Mouse (Mus musculus) limb, embryonic 12.5 days (tissue): Measurements from ENCODE around the gene Taok1. TPM values are rescaled to one million over a fixed set of nuclear protein-coding genes. Genes with fewer than 3 reads are reported as not detected.
A peak's percentile ranks its signal among the peaks of the same experiment; 100 is the strongest.

Source experiments
- ATAC-seq: fragments of 200-750 bp; cut with Nextera tagmentation; 2 replicates; pipeline ENCODE4 v1.8.0; 2017; ENCODE audit warnings: low read depth, moderate TSS enrichment; ENCODE audit not compliant: insufficient number of reproducible peaks, insufficient read depth, low FRiP score, low TSS enrichment
- H3K27ac ChIP-seq: fragments of 300-500 bp; sonication (generic); 2 replicates; pipeline ENCODE4 v1.5.1; 2016; ENCODE audit warnings: mild to moderate bottlenecking, moderate library complexity
- H3K27me3 ChIP-seq: fragments of 300-500 bp; sonication (generic); 2 replicates; pipeline ENCODE4 v1.6.1; 2016; ENCODE audit warnings: mild to moderate bottlenecking, moderate library complexity
- H3K36me3 ChIP-seq: fragments of 300-500 bp; sonication (generic); 2 replicates; pipeline ENCODE4 v1.6.1; 2016; ENCODE audit warnings: mild to moderate bottlenecking, moderate library complexity
- H3K4me1 ChIP-seq: fragments of 300-500 bp; sonication (generic); replicated peaks from 2 replicates; pipeline ENCODE4 v1.6.1; 2016
- H3K4me2 ChIP-seq: fragments of 300-500 bp; sonication (generic); 2 replicates; pipeline ENCODE4 v1.6.1; 2016; ENCODE audit warnings: mild to moderate bottlenecking, moderate library complexity
- H3K4me3 ChIP-seq: fragments of 300-500 bp; sonication (generic); replicated peaks from 2 replicates; pipeline ENCODE4 v1.5.1; 2016; ENCODE audit warnings: mild to moderate bottlenecking
- H3K9ac ChIP-seq: fragments of 300-500 bp; sonication (generic); replicated peaks from 2 replicates; pipeline ENCODE4 v1.6.1; 2016; ENCODE audit warnings: mild to moderate bottlenecking, moderate library complexity
- H3K9me3 ChIP-seq: fragments of 300-500 bp; sonication (generic); 2 replicates; pipeline ENCODE4 v1.6.1; 2016; ENCODE audit warnings: mild to moderate bottlenecking, moderate library complexity
- WGBS: fragments of 180-500 bp; shearing (Covaris S2); methylation state at CpG from one replicate; pipeline ENCODE4 v1.1.7; 2016; 5-methylcytosine and 5-hydroxymethylcytosine counted together
- polyA plus RNA-seq: library from polyadenylated mRNA; unstranded; fragments of >200 nt; fragmentation: Nextera tagmentation; extraction: Ambion mirVana; gene quantifications from 2 replicates; pipeline ENCODE4 v1.2.1, GENCODE M21; 2016

Taok1 gene
- polyA plus RNA-seq, 1 experiment from 2014 or later = 13.9 TPM

GRCm38 (mm10) chr11:77515637-77516552, 91.7 kb downstream of the Taok1 start, which contains the start of gene Trp53i13:
Gene Trp53i13, minus strand, starts transcription at chr11:77515980.
- Histone ChIP-seq H3K9me3 (no peaks in the 10 kb centered on the region), H3K27me3 (peaks cover 53% of the 10 kb centered on the region), H3K9ac (peak within 1 kb of the TSS; percentile 54; the same call in 1 of the 2 replicates), H3K4me1 (peaks cover 34% of the 10 kb centered on the region), H3K36me3 (no peaks in the 10 kb centered on the region), H3K4me2 (peak within 1 kb of the TSS; percentile 95), H3K4me3 (peak within 1 kb of the TSS; percentile 56), H3K27ac (no peak within 1 kb of the TSS)
- WGBS = 7% methylated on average over 39 of the region's 39 CpGs
- no peak for ATAC-seq

- Histone ChIP-seq H3K27me3 (peaks cover 51% of the 10 kb centered on the region), H3K4me1 (peaks cover 34% of the 10 kb centered on the region), H3K9me3 (no peaks in the 10 kb centered on the region), H3K36me3 (peaks cover 7% of the 10 kb centered on the region; the same call in 1 of the 2 replicates), H3K4me2 (peak within 1 kb of the TSS; percentile 95), H3K4me3 (peak within 1 kb of the TSS; percentile 66), H3K9ac (peak within 1 kb of the TSS; percentile 54; the same call in 1 of the 2 replicates), H3K27ac (no peak within 1 kb of the TSS)
- WGBS = under 1% methylated on average over 71 of the region's 72 CpGs
- peak; percentile 12; the same call in 1 of the 2 replicates for ATAC-seq
These were observed 92.6 kb downstream of the Taok1 start, which contains the start of gene Abhd15 for GRCm38 (mm10) chr11:77514832-77515636. Gene Abhd15, plus strand, starts transcription at chr11:77515121.

- peak overlapping the region; percentile 56 for H3K4me3 ChIP-seq
- ATAC-seq = no peak
- no peaks in the 10 kb centered on the region for H3K9me3 ChIP-seq
- peak overlapping the region; percentile 95 for H3K4me2 ChIP-seq
- peaks cover 50% of the 10 kb centered on the region for H3K27me3 ChIP-seq
- H3K4me1 ChIP-seq = peaks cover 34% of the 10 kb centered on the region
- H3K36me3 ChIP-seq = peaks cover 14% of the 10 kb centered on the region
- 7% methylated on average over 19 of the region's 19 CpGs for whole genome bisulfite sequencing
- H3K9ac ChIP-seq = peak overlapping the region; percentile 54; the same call in 1 of the 2 replicates
- H3K27ac ChIP-seq = no peak overlapping the region
These were observed 93.3 kb downstream of the Taok1 start for GRCm38 (mm10) chr11:77514281-77514831.

GRCm38 (mm10) chr11:77513811-77514170, 93.8 kb downstream of the Taok1 start:
- Histone ChIP-seq H3K9me3 (no peaks in the 10 kb centered on the region), H3K4me1 (peaks cover 36% of the 10 kb centered on the region), H3K27ac (no peak overlapping the region), H3K27me3 (peaks cover 50% of the 10 kb centered on the region), H3K9ac (peak overlapping the region; percentile 52; the same call in 1 of the 2 replicates), H3K4me2 (peak overlapping the region; percentile 95), H3K4me3 (peak overlapping the region; percentile 66), H3K36me3 (peaks cover 19% of the 10 kb centered on the region)
- WGBS = 8% methylated on average over 10 of the region's 10 CpGs
- no peak; the same call in 1 of the 2 replicates for ATAC-seq

GRCm38 (mm10) chr11:77512891-77513810, 94.5 kb downstream of the Taok1 start:
- H3K4me1 ChIP-seq = peaks cover 42% of the 10 kb centered on the region
- H3K27ac ChIP-seq = peak overlapping the region; percentile 83
- peak; percentile 48 for ATAC-seq
- H3K9ac ChIP-seq = peak overlapping the region; percentile 78
- H3K9me3 ChIP-seq = no peaks in the 10 kb centered on the region
- peaks cover 24% of the 10 kb centered on the region for H3K36me3 ChIP-seq
- H3K27me3 ChIP-seq = peaks cover 45% of the 10 kb centered on the region
- H3K4me3 ChIP-seq = peak overlapping the region; percentile 66
- peak overlapping the region; percentile 95 for H3K4me2 ChIP-seq
- under 1% methylated on average over 54 of the region's 84 CpGs for WGBS

GRCm38 (mm10) chr11:77511336-77511735, 96.3 kb downstream of the Taok1 start:
- H3K27me3 ChIP-seq = peaks cover 28% of the 10 kb centered on the region
- 79% methylated on average over 5 of the region's 5 CpGs for WGBS
- no peak for ATAC-seq
- no peak overlapping the region for H3K4me3 ChIP-seq
- no peaks in the 10 kb centered on the region for H3K9me3 ChIP-seq
- H3K4me2 ChIP-seq = no peak overlapping the region
- peaks cover 41% of the 10 kb centered on the region for H3K4me1 ChIP-seq
- peaks cover 39% of the 10 kb centered on the region for H3K36me3 ChIP-seq
- H3K27ac ChIP-seq = no peak overlapping the region
- no peak overlapping the region for H3K9ac ChIP-seq

GRCm38 (mm10) chr11:77508068-77509021, 99.3 kb downstream of the Taok1 start:
- peak overlapping the region; percentile 38 for H3K4me3 ChIP-seq
- H3K36me3 ChIP-seq = peaks cover 69% of the 10 kb centered on the region
- H3K27me3 ChIP-seq = no peaks in the 10 kb centered on the region
- H3K27ac ChIP-seq = peak overlapping the region; percentile 56
- H3K9ac ChIP-seq = peak overlapping the region; percentile 58
- peak; percentile 70; the same call in 1 of the 2 replicates for ATAC-seq
- H3K4me2 ChIP-seq = peak overlapping the region; percentile 76
- H3K9me3 ChIP-seq = no peaks in the 10 kb centered on the region
- peaks cover 16% of the 10 kb centered on the region for H3K4me1 ChIP-seq
- WGBS = 16% methylated on average over 49 of the region's 49 CpGs

GRCm38 (mm10) chr11:77507426-77507825, 100.2 kb downstream of the Taok1 start:
- Histone ChIP-seq H3K9me3 (no peaks in the 10 kb centered on the region), H3K9ac (no peak overlapping the region), H3K4me2 (no peak overlapping the region), H3K4me1 (peaks cover 15% of the 10 kb centered on the region), H3K4me3 (no peak overlapping the region), H3K27ac (peak overlapping the region; percentile 30), H3K27me3 (no peaks in the 10 kb centered on the region), H3K36me3 (peaks cover 79% of the 10 kb centered on the region)
- 74% methylated on average over 4 of the region's 4 CpGs for WGBS
- no peak for ATAC-seq

GRCm38 (mm10) chr11:77506941-77507340, 100.7 kb downstream of the Taok1 start:
- H3K27ac ChIP-seq = 0 out of 2 replicates have a peak overlapping the region, but pooled peaks have one; percentile 30
- H3K4me2 ChIP-seq = no peak overlapping the region
- no peaks in the 10 kb centered on the region for H3K27me3 ChIP-seq
- H3K4me3 ChIP-seq = no peak overlapping the region
- H3K9ac ChIP-seq = no peak overlapping the region
- H3K9me3 ChIP-seq = no peaks in the 10 kb centered on the region
- ATAC-seq = no peak
- H3K4me1 ChIP-seq = peaks cover 11% of the 10 kb centered on the region
- H3K36me3 ChIP-seq = peaks cover 83% of the 10 kb centered on the region
- WGBS = 86% methylated on average over 6 of the region's 6 CpGs
